Mouse (Mus musculus) thymus, adult 2 months (tissue): ENCODE data around the gene Slc28a1. TPM values are rescaled to one million over a fixed set of nuclear protein-coding genes. Genes with fewer than 3 reads are reported as not detected.
"Not testable (repeated sequence)": the region's sequence is repeated elsewhere in the genome, so short reads cannot be mapped to it uniquely, and the experiment has no call there.

ENCODE experiments used
- DNase-seq: peaks from one replicate; pipeline ENCODE4 v3.0.0; 2021
- H3K27ac ChIP-seq: fragments of 200-500 bp; 2 replicates; pipeline ENCODE4 v1.5.1; 2012; ENCODE audit warnings: low read length, control low read depth; ENCODE audit not compliant: control insufficient read depth, insufficient read depth
- H3K27me3 ChIP-seq: fragments of 200-500 bp; 2 replicates; pipeline ENCODE4 v1.6.1; 2012; ENCODE audit warnings: mild to moderate bottlenecking, low read length, moderate library complexity, mixed read lengths; ENCODE audit not compliant: control insufficient read depth, insufficient read depth
- H3K36me3 ChIP-seq: fragments of 200-500 bp; 2 replicates; pipeline ENCODE4 v1.6.1; 2012; ENCODE audit warnings: mild to moderate bottlenecking, low read length, moderate library complexity; ENCODE audit not compliant: control insufficient read depth, insufficient read depth
- H3K4me1 ChIP-seq: fragments of 200-500 bp; replicated peaks from 2 replicates; pipeline ENCODE4 v1.6.1; 2012; ENCODE audit warnings: low read length; ENCODE audit not compliant: control insufficient read depth, insufficient read depth
- H3K4me3 ChIP-seq: fragments of 200-500 bp; 2 replicates; pipeline ENCODE4 v1.5.1; 2012; ENCODE audit warnings: mild to moderate bottlenecking, low read length, control low read depth, moderate library complexity; ENCODE audit not compliant: control insufficient read depth, insufficient read depth
- CTCF ChIP-seq: fragments of 200-500 bp; IDR thresholded peaks from 2 replicates; pipeline ENCODE4 v1.5.1; 2012; ENCODE audit warnings: mild to moderate bottlenecking, control low read depth, low read length, moderate library complexity, borderline replicate concordance; ENCODE audit not compliant: control insufficient read depth, poor library complexity, insufficient read depth; ENCODE audit errors: extremely low read depth
- POLR2A ChIP-seq: fragments of 200-500 bp; IDR thresholded peaks from 2 replicates; pipeline ENCODE4 v1.6.1; 2012; ENCODE audit warnings: mild to moderate bottlenecking, low read length, control low read depth, moderate library complexity; ENCODE audit not compliant: control insufficient read depth, poor library complexity, insufficient read depth; ENCODE audit errors: extremely low read depth
- WGBS: fragments of 180-500 bp; shearing (Covaris S2); methylation state at CpG from one replicate; pipeline ENCODE4 v1.1.7; 2018; 5-methylcytosine and 5-hydroxymethylcytosine counted together
- polyA plus RNA-seq: library from polyadenylated mRNA; depleted of rRNA; stranded (reverse); fragments of >200 nt; gene quantifications from 2 replicates; pipeline ENCODE4 v1.2.3, GENCODE M21; 2012

Gene Slc28a1
- polyA plus RNA-seq, 1 experiment = 0.24 TPM

- H3K27ac ChIP-seq = no peak overlapping the region
- H3K27me3 ChIP-seq = no peaks in the 10 kb centered on the region
- no peak for DNase-seq
- no peak overlapping the region for H3K4me3 ChIP-seq
- WGBS = 74% methylated on average over 2 of the region's 2 CpGs
- TF ChIP-seq POLR2A = no peak
- TF ChIP-seq CTCF = no peak
- H3K36me3 ChIP-seq = no peaks in the 10 kb centered on the region
- H3K4me1 ChIP-seq = peaks cover 12% of the 10 kb centered on the region
Observed at GRCm38 (mm10) chr7:81133941-81134340, 19.3 kb downstream of the Slc28a1 start.

- Histone ChIP-seq H3K36me3 (no peaks in the 10 kb centered on the region), H3K27me3 (no peaks in the 10 kb centered on the region), H3K27ac (no peak overlapping the region), H3K4me3 (peak overlapping the region; percentile 31), H3K4me1 (peaks cover 8% of the 10 kb centered on the region)
- TF ChIP-seq CTCF = no peak
- 4% methylated on average over 9 of the region's 9 CpGs for WGBS
- peak; percentile 52 for DNase-seq
Observed at GRCm38 (mm10) chr7:81134614-81135067, 20.0 kb downstream of the Slc28a1 start.

- Histone ChIP-seq H3K4me1 (peaks cover 7% of the 10 kb centered on the region), H3K36me3 (no peaks in the 10 kb centered on the region), H3K4me3 (no peak overlapping the region), H3K27me3 (no peaks in the 10 kb centered on the region), H3K27ac (no peak overlapping the region)
- TF ChIP-seq CTCF = no peak
- TF ChIP-seq POLR2A = no peak
- no peak for DNase-seq
- WGBS = 92% methylated on average over 5 of the region's 5 CpGs
Observed at GRCm38 (mm10) chr7:81137292-81137691, 22.7 kb downstream of the Slc28a1 start.

DNA sequence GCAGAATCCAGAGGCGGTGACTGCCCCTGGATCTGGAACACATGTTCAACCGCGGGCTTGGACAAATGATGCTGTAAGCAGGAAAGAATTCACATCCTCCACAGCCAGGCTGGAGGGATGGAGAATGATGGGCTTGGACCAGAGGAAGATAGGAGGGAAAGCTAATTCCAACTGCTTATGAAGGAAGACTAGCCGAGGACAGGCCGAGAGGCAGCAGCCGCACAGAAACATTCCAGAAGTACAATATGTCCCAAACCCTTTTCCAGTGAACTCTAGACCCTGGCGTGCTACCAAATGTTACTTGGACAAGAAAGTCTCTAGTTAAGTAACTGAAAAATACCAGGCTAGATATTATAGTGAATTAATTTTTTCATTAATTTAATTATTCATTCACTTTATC lies 24.5 kb downstream of the Slc28a1 start:
- 90% methylated on average over 7 of the region's 7 CpGs for WGBS
- Histone ChIP-seq H3K27me3 (no peaks in the 10 kb centered on the region), H3K4me3 (no peak overlapping the region), H3K4me1 (peaks cover 7% of the 10 kb centered on the region), H3K36me3 (no peaks in the 10 kb centered on the region), H3K27ac (no peak overlapping the region)
- DNase-seq = no peak
- TF ChIP-seq POLR2A (no peak), CTCF (no peak)

DNA sequence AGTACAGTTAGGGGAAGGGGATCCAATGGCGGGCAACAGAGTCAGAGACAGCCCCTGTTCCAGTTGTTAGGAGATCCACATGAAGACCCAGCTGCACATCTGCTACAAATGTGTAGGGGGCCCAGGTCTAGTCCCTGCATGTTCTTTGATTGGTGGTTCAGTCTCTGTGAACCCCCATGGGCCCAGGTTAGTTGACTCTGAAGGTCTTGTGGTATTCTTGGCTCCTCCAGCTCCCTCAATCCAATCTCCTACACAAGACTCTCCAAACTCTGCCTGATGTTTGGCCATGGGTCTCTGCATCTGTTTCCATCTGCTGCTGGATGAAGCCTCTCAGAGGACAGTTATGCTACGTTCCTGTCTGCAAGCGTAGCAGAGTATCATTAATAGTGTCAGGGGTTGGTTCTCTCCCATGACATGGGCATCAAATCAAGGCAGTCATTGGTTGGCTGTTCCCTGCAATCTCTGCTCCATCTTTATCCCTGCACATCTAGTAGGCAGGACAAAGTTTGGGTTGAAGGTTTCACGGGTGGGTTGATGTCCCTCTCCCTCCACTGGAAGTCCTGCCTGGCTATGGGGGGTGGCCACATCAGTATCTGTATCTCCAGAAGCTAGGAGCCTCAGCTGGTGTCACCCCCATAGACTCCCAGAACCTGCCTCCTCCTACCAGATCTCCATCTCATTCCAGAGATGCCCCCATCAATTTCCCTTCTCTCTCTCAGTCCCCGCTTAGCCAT lies 25.2 kb downstream of the Slc28a1 start:
- Histone ChIP-seq H3K4me3 (no peak overlapping the region), H3K27ac (no peak overlapping the region), H3K27me3 (no peaks in the 10 kb centered on the region), H3K36me3 (no peaks in the 10 kb centered on the region), H3K4me1 (peaks cover under 1% of the 10 kb centered on the region; the same call in 1 of the 2 replicates)
- 93% methylated on average over 5 of the region's 5 CpGs for WGBS
- TF ChIP-seq POLR2A (no peak), CTCF (no peak)
- DNase-seq = no peak

- no peaks in the 10 kb centered on the region for H3K27me3 ChIP-seq
- TF ChIP-seq CTCF = no peak
- TF ChIP-seq POLR2A = no peak
- no peaks in the 10 kb centered on the region for H3K36me3 ChIP-seq
- no peak for DNase-seq
- no peaks in the 10 kb centered on the region for H3K4me1 ChIP-seq
- no peak overlapping the region for H3K27ac ChIP-seq
- no peak overlapping the region for H3K4me3 ChIP-seq
- 89% methylated on average over 1 of the region's 1 CpGs for WGBS
Observed at GRCm38 (mm10) chr7:81141541-81141940, 26.9 kb downstream of the Slc28a1 start.

GRCm38 (mm10) chr7:81143056-81143455 lies 28.5 kb downstream of the Slc28a1 start:
- DNase-seq, H3K4me3 ChIP-seq, H3K36me3 ChIP-seq, H3K4me1 ChIP-seq, H3K27ac ChIP-seq, H3K27me3 ChIP-seq: not testable (repeated sequence)
- 92% methylated on average over 4 of the region's 4 CpGs for WGBS
